Mouse (Mus musculus): ENCODE measurements around the gene Ugcg.

DNA sequence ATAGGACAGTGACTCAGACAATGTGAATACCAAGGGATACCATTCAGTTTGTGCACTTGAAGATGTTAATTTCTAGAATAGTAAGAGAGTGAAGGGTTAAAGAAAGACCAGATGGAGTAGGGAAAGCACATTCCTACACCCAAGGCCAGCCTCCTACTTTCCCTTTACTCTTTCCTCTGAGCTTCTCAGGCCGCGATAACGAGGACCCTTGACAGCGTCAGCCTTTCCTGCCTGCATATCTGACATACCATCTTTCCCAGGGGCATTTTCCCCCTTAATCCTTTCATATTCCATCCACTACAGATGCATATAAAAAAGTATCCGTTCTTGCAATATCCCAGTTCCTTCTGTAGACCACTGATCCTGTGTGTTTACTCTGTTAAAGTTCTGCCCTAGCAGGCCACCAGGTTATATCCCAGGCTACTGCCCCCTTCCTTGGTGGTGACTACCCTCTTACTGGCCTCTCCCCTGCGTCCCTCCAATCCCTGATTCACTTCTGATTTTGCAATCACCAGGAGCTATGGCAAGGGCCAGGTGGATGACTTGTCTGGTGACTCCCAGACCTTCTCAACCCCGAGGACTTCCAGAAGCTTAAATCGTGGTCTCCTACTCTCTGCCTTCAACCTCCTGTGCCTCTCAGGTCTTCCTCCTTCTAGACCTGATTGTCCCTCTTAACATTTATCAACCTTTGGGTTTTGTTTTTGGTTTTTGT lies 27.9 kb upstream of the Ugcg start:
- TF ChIP-seq CTCF (IDR thresholded peaks at IDR 0.05; ENCODE audit: low read depth) (no peak), EP300 (IDR thresholded peaks at IDR 0.05; ENCODE audit: low read depth) (no peak)
